Mouse (Mus musculus): ENCODE results near the gene Dcst1.
A peak's percentile ranks its signal among the peaks of the same experiment; 100 is the strongest.

The Dcst1 gene

GRCm38 (mm10) chr3:89360237-89360636 is 4.8 kb downstream of the Dcst1 start:
- DNase-seq: no peak

GRCm38 (mm10) chr3:89359630-89360029 is 5.4 kb downstream of the Dcst1 start:
- DNase-seq: no peak

GRCm38 (mm10) chr3:89356029-89356428 is 9.0 kb downstream of the Dcst1 start:
- no peak for DNase-seq

GRCm38 (mm10) chr3:89355512-89355902 is 9.5 kb downstream of the Dcst1 start:
- DNase-seq: no peak

- DNase-seq: peak; percentile 88
These were observed 10.1 kb downstream of the Dcst1 start for GRCm38 (mm10) chr3:89354816-89355511.

- DNase-seq: no peak
These were observed 13.8 kb downstream of the Dcst1 start for GRCm38 (mm10) chr3:89351271-89351670.

GRCm38 (mm10) chr3:89349869-89350501 is 15.1 kb downstream of the Dcst1 start, which contains the start of gene Adam15:
Adam15 (minus strand) TSS chr3:89349996.
- peak; percentile 95 for DNase-seq

GRCm38 (mm10) chr3:89348911-89349868 is 15.9 kb downstream of the Dcst1 start:
- DNase-seq: peak; percentile 33

- DNase-seq: no peak
These were observed 17.1 kb downstream of the Dcst1 start for GRCm38 (mm10) chr3:89347916-89348315.

- no peak for DNase-seq
These were observed 18.1 kb downstream of the Dcst1 start for GRCm38 (mm10) chr3:89346815-89347540.

GRCm38 (mm10) chr3:89343279-89343678 is 21.8 kb downstream of the Dcst1 start:
- DNase-seq: no peak

- no peak for DNase-seq
These were observed 23.3 kb downstream of the Dcst1 start for GRCm38 (mm10) chr3:89341794-89342193.

GRCm38 (mm10) chr3:89340465-89340864 is 24.6 kb downstream of the Dcst1 start:
- peak; percentile 79 for DNase-seq

- DNase-seq: no peak
These were observed 25.6 kb downstream of the Dcst1 start for GRCm38 (mm10) chr3:89339416-89339815.

GRCm38 (mm10) chr3:89337721-89338578 is 27.1 kb downstream of the Dcst1 start, which contains the start of gene Efna4:
Efna4 (minus strand) TSS chr3:89338028.
- DNase-seq: no peak

- DNase-seq: no peak
These were observed 27.9 kb downstream of the Dcst1 start for GRCm38 (mm10) chr3:89337062-89337720.

- no peak for DNase-seq
These were observed 28.5 kb downstream of the Dcst1 start for GRCm38 (mm10) chr3:89336529-89336928.

GRCm38 (mm10) chr3:89333053-89333452 is 32.0 kb downstream of the Dcst1 start:
- no peak for DNase-seq

GRCm38 (mm10) chr3:89332476-89332875 is 32.6 kb downstream of the Dcst1 start:
- no peak for DNase-seq

- DNase-seq: no peak
These were observed 33.0 kb downstream of the Dcst1 start for GRCm38 (mm10) chr3:89332013-89332412.

GRCm38 (mm10) chr3:89331561-89331960 is 33.5 kb downstream of the Dcst1 start:
- DNase-seq: no peak
